Mouse (Mus musculus) neutrophil, adult 5-6 weeks (primary cell): ENCODE results near the gene Fam131a. TPM values are rescaled to one million over a fixed set of nuclear protein-coding genes. Genes with fewer than 3 reads are reported as not detected.

ENCODE experiments used
- ATAC-seq: fragments of 151-379, 151-347 bp; 2 replicates; pipeline ENCODE4 v1.8.0; 2017; ENCODE audit warnings: mild to moderate bottlenecking, moderate TSS enrichment; ENCODE audit not compliant: insufficient number of reproducible peaks, poor library complexity, low FRiP score, severe bottlenecking; ENCODE audit errors: extremely low read depth
- total RNA-seq: library from RNA; stranded (forward); fragments of 200-1000 nt; gene quantifications from 2 replicates; pipeline ENCODE4 v1.2.3, GENCODE M21; 2017

Gene Fam131a
- total RNA-seq, 1 experiment from 2014 or later = not detected

DNA sequence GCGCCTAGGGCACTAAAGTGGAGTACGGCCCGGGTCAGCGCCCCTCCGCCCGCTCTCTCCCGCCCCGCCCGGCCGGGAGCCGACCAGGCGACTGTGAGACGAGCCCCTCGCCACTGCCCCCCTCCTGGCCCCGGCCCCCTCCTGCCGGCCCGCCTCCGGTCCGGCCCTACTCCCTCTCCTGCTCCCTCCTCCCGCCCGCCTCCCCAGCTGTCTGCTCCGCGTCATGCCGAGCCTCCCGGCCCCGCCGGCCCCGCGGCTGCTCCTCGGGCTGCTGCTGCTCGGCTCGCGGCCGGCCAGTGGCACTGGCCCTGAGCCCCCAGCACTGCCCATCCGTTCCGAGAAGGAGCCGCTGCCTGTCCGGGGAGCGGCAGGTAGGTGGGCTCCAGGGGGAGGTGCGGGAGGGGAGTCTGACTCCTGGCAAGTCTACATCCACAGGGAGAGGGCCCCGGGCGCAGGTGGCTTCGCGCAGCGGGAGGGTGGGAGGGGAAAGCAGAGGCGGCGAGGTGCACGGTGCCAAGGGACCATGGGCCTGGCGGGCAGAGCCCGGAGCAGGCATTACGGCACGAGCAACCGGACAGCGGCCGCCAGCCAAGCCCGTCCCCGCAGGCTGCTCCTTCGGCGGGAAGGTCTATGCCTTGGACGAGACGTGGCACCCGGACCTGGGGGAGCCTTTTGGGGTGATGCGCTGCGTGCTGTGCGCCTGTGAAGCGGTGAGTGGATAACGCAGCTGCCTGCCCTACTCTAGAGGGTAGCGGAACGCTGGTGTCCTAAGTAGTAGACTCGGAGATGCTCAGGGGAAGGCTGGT is 40.1 kb downstream of the Fam131a start, which contains the start of gene Chrd:
Gene Chrd, plus strand, starts transcription at position 203 of the 806 bp plus-strand sequence.
- ATAC-seq = no peak

DNA sequence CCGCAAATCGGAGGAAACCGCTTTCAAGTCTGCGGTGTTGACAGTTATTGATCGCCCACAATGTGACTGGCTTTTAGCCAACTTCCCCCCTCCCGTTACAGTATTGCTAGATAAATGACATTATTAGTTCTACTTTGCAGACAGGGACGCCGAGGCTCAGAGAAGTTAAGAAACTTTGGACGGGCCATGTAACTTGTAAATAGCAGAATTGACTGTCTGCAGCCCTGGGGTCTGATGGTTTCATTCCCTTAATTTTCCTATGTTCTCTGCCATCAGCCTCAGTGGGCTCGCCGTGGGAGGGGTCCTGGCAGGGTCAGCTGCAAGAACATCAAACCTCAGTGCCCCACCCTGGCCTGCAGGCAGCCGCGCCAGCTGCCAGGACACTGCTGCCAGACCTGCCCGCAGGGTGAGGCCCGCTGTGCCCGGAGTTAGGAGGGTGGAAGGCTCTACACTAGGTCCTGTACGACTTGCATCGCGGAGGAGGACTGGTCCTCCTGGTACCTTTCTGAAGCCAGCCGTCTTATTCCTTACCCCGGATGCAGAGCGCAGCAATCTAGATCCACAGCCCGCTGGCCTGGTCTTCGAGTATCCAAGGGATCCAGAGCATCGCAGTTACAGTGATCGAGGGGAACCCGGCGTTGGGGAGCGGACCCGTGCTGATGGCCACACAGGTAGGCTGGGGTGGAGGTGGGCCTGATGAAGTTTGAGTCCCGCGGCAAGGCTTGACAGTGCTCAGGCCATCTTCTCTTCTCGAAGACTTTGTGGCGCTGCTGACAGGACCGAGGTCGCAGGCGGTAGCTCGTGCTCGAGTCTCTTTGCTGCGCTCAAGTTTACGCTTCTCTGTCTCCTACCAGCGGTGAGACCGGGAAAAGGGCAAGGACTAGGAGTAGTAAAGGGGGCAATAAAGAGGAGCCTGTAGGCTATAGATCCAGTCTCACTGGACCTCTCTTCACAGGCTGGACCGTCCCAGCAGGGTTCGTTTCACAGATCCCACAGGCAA is 41.0 kb downstream of the Fam131a start, which contains the start of gene Thpo:
Gene Thpo, minus strand, starts transcription at position 781 of the 1,000 bp plus-strand sequence.
- ATAC-seq = no peak

DNA sequence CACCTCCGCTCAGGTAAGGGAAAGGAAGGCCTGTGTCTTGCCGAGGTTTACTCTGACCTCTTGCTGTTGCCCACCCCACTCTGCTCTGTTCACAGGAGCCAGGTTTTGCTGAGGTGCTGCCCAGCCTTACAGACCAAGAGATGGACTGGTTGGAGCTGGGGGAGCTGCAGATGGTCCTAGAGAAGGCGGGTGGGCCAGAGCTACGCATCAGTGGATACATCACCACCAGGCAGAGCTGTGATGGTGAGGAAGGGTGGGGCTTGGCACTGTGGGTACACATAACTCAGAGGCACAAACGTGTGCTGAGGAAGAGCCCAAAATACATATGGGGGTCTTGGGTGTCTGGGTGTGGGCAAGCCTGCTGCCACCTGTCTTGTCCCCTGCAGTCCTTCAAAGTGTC is 42.6 kb downstream of the Fam131a start:
- no peak for ATAC-seq

DNA sequence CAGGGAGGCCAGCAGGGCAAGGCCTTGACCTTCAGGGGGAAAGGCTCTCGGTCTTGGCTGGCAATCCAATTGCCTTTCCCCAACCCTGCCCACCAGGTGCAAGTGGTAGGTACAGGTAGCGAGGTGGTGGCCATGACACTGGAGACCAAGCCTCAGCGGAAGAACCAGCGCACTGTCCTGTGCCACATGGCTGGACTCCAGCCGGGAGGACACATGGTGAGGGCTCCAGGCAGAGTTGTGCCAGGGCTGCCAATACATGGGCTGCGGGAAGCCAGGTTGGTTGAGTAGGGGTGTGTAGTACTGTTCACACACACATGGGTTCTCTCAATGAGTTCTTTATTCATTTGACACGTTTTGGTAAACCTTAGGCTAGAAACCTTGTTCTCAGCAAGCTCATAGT is 43.1 kb downstream of the Fam131a start:
- no peak for ATAC-seq

DNA sequence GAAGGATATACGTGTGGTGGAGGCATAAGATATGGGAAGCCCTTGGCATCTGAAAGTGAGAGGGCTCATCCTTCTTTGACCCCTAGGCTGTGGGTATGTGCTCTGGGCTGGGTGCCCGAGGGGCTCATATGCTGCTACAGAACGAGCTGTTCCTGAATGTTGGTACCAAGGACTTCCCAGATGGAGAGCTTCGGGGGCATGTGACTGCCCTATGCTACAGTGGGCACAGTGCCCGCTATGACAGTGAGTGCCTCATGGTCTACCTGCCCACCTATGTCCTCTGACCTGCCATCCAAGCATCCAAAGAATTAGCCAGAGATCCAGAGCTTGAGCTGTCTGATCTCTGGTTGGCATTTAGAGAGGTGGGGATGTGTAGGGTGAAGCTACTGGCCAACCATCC is 43.8 kb downstream of the Fam131a start:
- ATAC-seq = no peak

DNA sequence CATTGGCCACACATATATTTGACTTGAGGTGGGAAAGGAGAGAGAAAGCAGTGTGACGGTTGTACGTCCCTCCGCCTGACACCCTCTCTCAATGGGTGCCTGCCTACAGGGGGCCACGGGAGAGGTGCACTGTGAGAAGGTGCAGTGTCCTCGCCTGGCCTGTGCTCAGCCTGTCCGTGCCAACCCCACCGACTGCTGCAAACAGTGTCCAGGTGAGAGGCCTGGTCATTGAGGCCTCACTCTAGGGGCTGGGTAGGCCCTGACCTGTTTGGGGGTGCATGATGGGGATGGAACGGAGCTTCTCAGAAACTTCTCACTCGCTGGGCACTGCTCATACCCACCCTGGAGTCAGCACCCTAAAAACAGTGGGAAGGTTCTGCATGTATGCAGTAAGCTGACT is 46.8 kb downstream of the Fam131a start:
- ATAC-seq = no peak

DNA sequence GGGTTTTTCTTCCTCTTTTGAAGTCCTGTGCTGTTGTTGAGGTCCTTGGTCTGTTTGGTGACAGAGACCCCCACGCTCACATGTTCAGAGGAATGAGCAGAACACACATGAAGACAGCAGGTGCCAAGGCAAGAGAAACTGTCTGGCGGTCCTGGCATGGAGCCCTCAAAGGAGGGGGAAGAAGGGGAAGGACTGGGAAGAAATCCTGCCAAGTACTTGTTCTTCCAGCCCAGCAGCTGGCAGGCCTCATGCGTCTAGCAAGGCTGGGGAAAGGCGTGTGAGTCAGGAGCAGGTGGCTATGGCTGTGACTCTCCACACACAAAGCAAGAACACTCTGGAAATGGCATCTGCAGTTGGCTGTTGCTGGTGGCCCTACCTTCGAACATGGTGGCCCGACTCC is 53.6 kb downstream of the Fam131a start:
- ATAC-seq = no peak

DNA sequence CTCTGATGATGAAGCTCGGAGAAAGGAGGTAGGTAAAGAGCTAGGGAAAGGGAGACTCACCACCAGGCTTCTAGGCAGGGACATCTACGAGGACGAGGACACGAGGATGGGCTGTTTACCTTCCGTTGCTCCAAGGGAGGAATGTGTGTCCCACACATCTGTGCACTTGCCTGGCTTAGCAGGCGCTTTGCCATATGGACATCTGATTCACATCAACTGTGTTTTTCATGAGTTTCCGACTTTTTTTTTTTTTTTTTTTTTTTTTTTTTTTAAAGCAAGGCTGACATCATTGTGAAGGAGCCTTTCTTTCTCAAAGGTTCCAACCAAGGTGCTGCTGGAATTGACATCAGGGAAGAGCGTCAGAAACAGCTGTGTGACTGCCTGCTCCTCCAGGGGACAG is 57.5 kb downstream of the Fam131a start:
- no peak for ATAC-seq

Other genes starting within 250 kb of the Fam131a start
- 47.6 and 49.8 TPM in 2 replicates for gene Eif2b5, start 194.4 kb upstream of the Fam131a start, total RNA-seq
- 7.1 and 8.8 TPM in 2 replicates for gene Dvl3, start 176.3 kb upstream of the Fam131a start, total RNA-seq
- gene Ap2m1, start 157.8 kb upstream of the Fam131a start, total RNA-seq = 176 and 177 TPM in 2 replicates
- gene Abcf3, start 144.7 kb upstream of the Fam131a start, total RNA-seq = 121 and 129 TPM in 2 replicates
- not detected in 2 replicates for gene Vwa5b2, start 103.8 kb upstream of the Fam131a start, total RNA-seq
- gene Eef1akmt4, start 81.6 kb upstream of the Fam131a start, total RNA-seq = 0.35 and 1.2 TPM in 2 replicates
- gene Gm49333, start 81.6 kb upstream of the Fam131a start, total RNA-seq = not detected in 2 replicates
- 4.2 and 6.5 TPM in 2 replicates for gene Alg3, start 81.5 kb upstream of the Fam131a start, total RNA-seq
- gene Camk2n2, start 72.0 kb upstream of the Fam131a start, total RNA-seq = not detected in 2 replicates
- gene Ece2, start 63.4 kb upstream of the Fam131a start, total RNA-seq = not detected in 2 replicates
- gene Psmd2, start 41.6 kb upstream of the Fam131a start, total RNA-seq = 81.6 and 82.6 TPM in 2 replicates
- gene Eif4g1, start 24.9 kb upstream of the Fam131a start, total RNA-seq = 148 and 172 TPM in 2 replicates
- 14.7 and 21.9 TPM in 2 replicates for gene Polr2h, start 24.4 kb downstream of the Fam131a start, total RNA-seq
- 2.7 and 4.2 TPM in 2 replicates for gene Clcn2, start 24.5 kb downstream of the Fam131a start, total RNA-seq
- not detected in 2 replicates for gene Chrd, start 39.9 kb downstream of the Fam131a start, total RNA-seq
- gene Thpo, start 41.3 kb downstream of the Fam131a start, total RNA-seq = not detected in 2 replicates